Mouse (Mus musculus) T-helper 1 cell (primary cell): ENCODE results near the gene Eif2a.
"Not testable (repeated sequence)": the region's sequence is repeated elsewhere in the genome, so short reads cannot be mapped to it uniquely, and the experiment has no call there.

ENCODE experiments used
- in situ Hi-C: fragments of 300-600 bp; cut with MboI, MseI; formaldehyde crosslinking; loops from one replicate; pipeline ENCODE4 v1.15.1; 2025; ENCODE audit warnings: high pct_unique_total_duplicates

Gene Eif2a

GRCm38 (mm10) chr3:58520286-58520685 is 5.3 kb upstream of the Eif2a start:
- in situ Hi-C loops = no loop called here

DNA sequence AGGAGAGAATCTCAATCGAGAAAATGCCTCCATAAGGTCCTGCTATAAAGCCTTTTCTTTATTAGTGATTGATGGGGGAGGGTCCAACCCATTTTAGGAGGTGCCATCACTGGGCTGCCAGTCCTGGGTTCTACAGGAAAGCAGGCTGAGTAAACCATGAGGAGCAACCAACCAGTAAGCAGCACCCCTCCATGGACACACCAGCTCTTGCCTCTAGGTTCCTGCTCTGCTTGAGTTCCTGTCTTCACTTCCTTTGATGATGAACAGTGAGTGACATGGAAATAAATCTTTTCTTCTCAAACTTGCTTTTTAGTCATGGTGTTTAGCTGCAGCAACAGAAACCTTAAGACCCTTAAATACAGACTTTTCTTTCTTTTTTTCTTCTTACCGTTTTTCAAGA is 4.3 kb upstream of the Eif2a start:
- in situ Hi-C loops = no loop called here

DNA sequence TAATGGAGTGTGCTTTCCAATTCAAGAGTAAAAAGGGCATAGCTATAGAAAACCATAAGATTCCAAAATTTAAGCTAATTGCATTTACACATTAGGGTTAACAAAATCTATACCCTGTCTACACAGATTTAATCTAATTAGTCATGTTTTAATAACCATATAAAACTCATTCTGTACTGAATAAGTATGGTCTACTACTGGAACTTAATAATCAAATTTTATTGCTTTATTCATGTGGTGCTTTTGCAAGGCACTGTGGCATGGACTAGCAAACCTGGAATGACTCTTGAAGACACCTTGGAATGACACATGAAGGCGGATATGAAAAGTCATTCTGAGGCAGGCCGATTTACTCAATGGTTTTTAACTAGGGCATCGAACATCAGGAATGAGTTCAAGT is 2.2 kb upstream of the Eif2a start:
- in situ Hi-C loops = no loop called here

- in situ Hi-C loops = no loop called here
Observed at GRCm38 (mm10) chr3:58524246-58524645, 1.4 kb upstream of the Eif2a start.

GRCm38 (mm10) chr3:58525166-58525565 is 455 bp upstream of the Eif2a start:
- in situ Hi-C loops = loop anchor here (5.0 kb wide), 1 partner anchor 108 kb away; no protein-coding TSS in a partner anchor

DNA sequence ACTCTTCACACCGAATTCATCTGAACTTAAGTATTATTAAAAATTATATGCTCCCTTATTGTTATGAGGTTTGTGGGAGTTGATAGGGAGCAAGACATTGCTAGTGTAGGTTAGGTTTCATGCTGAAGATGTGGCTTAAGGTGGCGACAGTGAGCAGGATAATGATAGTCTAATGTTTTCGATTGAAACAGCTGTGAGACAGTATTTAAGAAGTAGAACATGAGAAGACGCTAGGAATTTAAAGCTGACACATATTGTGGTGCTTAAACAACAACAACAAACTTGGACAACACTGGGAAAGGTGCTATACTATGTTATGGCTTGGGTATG is 752 bp downstream of the Eif2a start:
- in situ Hi-C loops = loop anchor here (5.0 kb wide), 1 partner anchor 109 kb away; no protein-coding TSS in a partner anchor

- in situ Hi-C loops = no loop called here
Observed at GRCm38 (mm10) chr3:58536573-58536972, 11.0 kb downstream of the Eif2a start.

DNA sequence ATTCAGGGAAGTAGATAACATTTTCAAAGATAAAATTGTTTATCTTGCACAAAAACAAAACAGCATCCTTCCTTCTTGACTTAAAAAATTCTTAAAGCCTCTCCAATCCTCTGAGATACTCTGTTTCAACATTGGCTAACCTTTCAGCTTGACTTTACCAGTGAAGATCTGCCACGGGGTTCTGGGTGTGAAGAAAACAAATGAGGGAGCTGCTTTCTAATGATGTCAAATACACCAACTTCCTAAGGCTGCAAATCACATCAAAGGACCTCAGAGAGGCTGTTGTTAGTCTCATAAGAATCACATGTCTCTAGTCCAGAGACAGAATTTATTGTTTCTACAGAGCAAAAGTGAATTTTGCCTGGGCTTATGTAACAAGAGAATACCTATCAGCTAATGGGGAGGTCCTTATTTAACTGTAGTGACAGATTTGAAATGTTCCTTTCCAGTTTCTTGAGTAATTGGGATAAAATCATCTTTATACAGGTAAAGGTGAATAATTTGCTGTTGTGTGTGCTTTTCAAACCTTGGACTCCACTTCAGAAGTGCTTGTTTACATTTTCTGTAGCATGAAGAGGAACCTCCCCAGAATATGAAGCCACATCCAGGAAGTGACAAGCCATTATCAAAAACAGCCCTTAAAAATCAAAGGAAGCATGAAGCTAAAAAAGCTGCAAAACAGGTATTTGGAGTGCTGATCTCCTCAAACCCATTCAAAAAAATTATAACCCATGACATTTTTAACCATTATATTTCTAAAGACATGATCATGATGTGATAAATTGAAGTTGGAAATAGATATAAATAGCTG is 26.6 kb downstream of the Eif2a start:
- in situ Hi-C loops = no loop called here

- in situ Hi-C loops = no loop called here
Observed at GRCm38 (mm10) chr3:58556649-58557048, 31.0 kb downstream of the Eif2a start.

- in situ Hi-C loops = no loop called here
Observed at GRCm38 (mm10) chr3:58559887-58560286, 34.3 kb downstream of the Eif2a start.

GRCm38 (mm10) chr3:58561437-58561836 is 35.8 kb downstream of the Eif2a start:
- in situ Hi-C loops = no loop called here

- in situ Hi-C loops = loop anchor here (5.0 kb wide), 1 partner anchor 54 kb away; no protein-coding TSS in a partner anchor
Observed at GRCm38 (mm10) chr3:58570821-58571220, 45.2 kb downstream of the Eif2a start.

DNA sequence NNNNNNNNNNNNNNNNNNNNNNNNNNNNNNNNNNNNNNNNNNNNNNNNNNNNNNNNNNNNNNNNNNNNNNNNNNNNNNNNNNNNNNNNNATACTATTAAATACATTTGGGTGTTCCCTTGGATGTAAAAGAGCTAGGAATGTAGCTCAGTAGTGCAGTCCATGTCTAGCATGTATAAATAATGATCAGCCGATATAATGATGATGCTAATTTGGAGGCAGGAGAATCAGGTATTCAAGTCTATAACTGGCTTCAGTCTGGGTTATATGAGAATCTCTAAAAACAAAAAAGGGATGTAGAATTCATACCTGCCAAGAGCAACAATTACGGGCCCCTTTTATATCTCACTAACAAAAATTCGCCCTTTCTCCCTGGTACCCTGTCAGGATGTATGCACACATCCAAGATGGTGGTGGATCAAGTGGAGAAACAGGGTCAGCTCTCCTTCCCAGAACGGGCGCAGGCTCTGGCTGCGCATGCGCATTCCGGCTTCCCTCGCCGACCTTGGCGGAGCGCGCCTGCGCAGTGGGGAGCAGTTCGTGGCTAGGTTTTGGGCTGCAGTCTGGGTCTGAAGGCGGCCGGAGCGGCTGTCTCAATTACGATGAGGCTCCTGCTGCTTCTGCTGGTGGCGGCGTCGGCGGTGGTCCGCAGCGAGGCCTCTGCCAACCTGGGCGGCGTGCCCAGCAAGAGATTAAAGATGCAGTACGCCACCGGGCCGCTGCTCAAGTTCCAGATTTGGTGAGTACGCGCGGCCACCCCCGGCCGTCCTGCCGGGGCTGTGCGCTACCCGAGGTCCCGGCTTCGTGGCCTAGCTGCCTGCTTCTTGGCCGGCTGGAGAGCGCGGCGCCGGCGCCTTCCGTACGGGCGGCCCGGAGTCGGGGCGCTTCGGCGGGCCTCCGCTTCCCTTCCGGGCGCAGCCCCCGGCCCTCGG is 50.8 kb downstream of the Eif2a start, which contains the start of gene Selenot:
Selenot (plus strand) TSS at position 500 of the 930 bp plus-strand sequence.
- in situ Hi-C loops = loop anchor here (5.0 kb wide), 1 partner anchor 121 kb away; no protein-coding TSS in a partner anchor

DNA sequence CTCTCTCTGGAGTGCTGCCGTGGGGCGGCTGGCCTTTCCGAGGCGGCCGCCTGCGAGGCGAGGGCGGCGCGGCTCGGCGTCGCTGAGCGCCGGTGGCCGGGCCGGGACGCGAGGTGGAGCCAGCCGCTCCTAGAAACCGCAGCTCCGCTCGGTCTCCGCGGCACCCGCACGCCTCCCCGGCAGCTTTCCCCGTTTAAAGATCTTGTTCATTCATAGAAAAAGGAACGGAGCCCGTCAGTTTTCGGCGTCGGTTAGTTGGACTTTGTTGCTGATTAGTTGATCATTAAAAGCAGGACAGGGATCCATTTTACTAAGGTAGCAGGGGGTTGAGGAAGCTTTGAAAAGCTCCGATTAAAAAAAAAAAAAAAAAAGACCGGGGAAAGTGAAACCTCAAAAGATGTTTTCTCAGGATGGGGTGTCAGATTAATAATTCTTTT is 51.5 kb downstream of the Eif2a start:
- in situ Hi-C loops = loop anchor here (5.0 kb wide), 1 partner anchor 120 kb away; no protein-coding TSS in a partner anchor

GRCm38 (mm10) chr3:58577506-58578050 is 52.0 kb downstream of the Eif2a start:
- in situ Hi-C loops = loop anchor here (5.0 kb wide), 1 partner anchor 120 kb away; no protein-coding TSS in a partner anchor

- in situ Hi-C loops = no loop called here
Observed at GRCm38 (mm10) chr3:58581530-58581929, 55.9 kb downstream of the Eif2a start.

GRCm38 (mm10) chr3:58582297-58582696 is 56.7 kb downstream of the Eif2a start:
- in situ Hi-C loops = no loop called here

DNA sequence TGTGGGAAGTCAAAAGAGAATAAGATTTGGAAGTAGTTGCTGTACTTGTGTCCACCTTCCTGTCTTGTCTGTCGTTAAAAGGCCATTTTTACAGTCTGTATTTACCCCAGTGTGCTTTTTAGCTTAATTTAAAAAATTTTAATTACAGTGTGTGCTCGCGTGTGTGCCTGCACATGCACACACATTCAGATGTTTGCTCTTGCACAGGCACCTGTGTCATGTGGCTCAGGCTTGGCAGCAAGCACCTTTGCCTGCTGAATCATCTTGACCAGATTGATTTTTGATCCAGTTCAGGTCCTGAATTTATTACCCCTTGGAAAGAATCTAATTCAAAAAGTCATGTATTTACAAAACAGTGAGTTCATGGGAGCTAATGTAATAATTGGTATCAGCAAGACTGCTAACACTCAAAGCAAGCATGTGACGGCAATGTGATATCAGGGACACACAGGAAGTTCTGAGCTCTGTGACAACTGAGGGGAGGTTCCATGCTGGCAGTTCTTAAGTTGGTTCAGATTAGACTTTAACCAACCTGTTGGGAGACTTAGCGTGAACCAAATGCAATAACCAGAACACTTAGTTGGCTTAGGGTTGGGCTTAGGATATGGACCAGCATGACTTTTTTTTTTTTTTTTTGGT is 57.3 kb downstream of the Eif2a start:
- in situ Hi-C loops = no loop called here

DNA sequence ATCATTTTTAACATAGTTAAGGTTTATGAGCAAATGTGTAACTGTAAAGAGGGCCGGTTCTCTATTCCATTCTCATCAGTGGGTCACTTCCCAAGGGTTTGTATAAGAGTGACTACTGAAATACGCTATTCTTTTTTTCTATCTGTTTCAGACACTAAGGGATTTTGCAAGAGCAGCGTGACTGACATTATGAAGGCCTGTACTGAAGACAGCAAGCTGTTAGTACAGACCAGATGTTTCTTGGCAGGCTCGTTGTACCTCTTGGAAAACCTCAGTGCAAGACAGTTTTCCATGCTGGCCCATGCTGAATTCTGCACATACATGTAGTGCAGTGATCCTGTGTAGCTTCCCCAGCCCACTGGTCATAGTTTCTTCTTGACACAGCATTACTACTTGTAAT is 64.9 kb downstream of the Eif2a start:
- in situ Hi-C loops = not testable (repeated sequence)

- in situ Hi-C loops = not testable (repeated sequence)
Observed at GRCm38 (mm10) chr3:58592666-58593065, 67.0 kb downstream of the Eif2a start.

GRCm38 (mm10) chr3:58593623-58594022 is 68.0 kb downstream of the Eif2a start:
- in situ Hi-C loops = no loop called here
